Mouse (Mus musculus): ENCODE results near the gene Chek2.

The Chek2 gene

DNA sequence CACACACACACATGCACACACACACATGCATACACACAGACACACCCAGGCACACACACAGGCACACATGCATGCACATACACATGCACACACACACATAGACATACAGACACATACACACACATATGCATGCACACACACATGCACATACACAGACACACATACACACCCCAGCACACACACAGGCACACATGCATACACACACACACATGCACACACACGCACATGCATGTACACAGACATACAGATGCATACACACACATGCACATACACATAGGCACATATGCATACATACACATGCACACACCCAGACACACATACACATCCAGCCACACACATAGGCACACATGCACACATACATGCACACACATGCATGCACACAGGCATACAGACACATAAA is 66.9 kb downstream of the Chek2 start:
- DNase-seq, result no peak

GRCm38 (mm10) chr5:110908879-110909278 is 69.1 kb downstream of the Chek2 start:
- no peak for DNase-seq

GRCm38 (mm10) chr5:110909955-110910589 is 70.3 kb downstream of the Chek2 start:
- no peak for DNase-seq

- DNase-seq, result peak in 1 of 2 experiments; percentile 11
Measured at GRCm38 (mm10) chr5:110914859-110915258, 75.1 kb downstream of the Chek2 start.

GRCm38 (mm10) chr5:110916241-110916640 is 76.5 kb downstream of the Chek2 start:
- DNase-seq, result no peak

DNA sequence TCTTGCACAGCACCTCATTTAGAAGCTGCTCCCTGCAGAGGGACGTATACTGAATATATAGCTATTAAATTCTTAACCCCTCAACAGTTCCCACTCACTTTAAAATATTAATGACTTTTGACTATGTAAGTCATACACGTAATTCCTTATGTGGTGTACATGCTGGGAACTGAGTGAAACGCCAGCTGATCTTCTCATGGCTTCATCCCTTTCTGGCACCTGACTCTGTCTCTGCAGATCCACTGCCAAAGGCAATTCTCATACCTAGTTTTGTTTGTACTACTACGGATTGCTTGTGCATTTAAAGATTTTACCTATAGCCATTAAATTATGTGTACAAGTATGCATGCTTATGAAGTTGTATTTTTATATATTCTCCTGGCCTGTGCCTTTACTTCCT is 79.8 kb downstream of the Chek2 start:
- no peak for DNase-seq

- peak; percentile 25 to 47 for DNase-seq
Measured at GRCm38 (mm10) chr5:110923336-110923735, 83.6 kb downstream of the Chek2 start.

All from kidney, postnatal 36 days (tissue).